Mouse (Mus musculus) heart, embryonic 12.5 days (tissue): ENCODE data around the gene Kat6b. TPM values are rescaled to one million over a fixed set of nuclear protein-coding genes. Genes with fewer than 3 reads are reported as not detected.

Source experiments
- ATAC-seq: fragments of 200-750 bp; cut with Nextera tagmentation; 2 replicates; pipeline ENCODE4 v1.8.0; 2017; ENCODE audit warnings: moderate TSS enrichment, moderate library complexity; ENCODE audit not compliant: insufficient number of reproducible peaks, low FRiP score
- H3K27ac ChIP-seq: fragments of 300-500 bp; sonication (generic); 2 replicates; pipeline ENCODE4 v1.5.1; 2016; ENCODE audit warnings: mild to moderate bottlenecking, moderate library complexity; ENCODE audit not compliant: poor library complexity, severe bottlenecking
- H3K27me3 ChIP-seq: fragments of 300-500 bp; sonication (generic); replicated peaks from 2 replicates; pipeline ENCODE4 v1.6.1; 2016; ENCODE audit warnings: mild to moderate bottlenecking, moderate library complexity
- H3K36me3 ChIP-seq: fragments of 300-500 bp; sonication (generic); 2 replicates; pipeline ENCODE4 v1.6.1; 2016; ENCODE audit warnings: mild to moderate bottlenecking, moderate library complexity
- H3K4me1 ChIP-seq: fragments of 300-500 bp; sonication (generic); replicated peaks from 2 replicates; pipeline ENCODE4 v1.6.1; 2016; ENCODE audit warnings: mild to moderate bottlenecking
- H3K4me2 ChIP-seq: fragments of 300-500 bp; sonication (generic); 2 replicates; pipeline ENCODE4 v1.6.1; 2016; ENCODE audit warnings: mild to moderate bottlenecking, moderate library complexity
- H3K4me3 ChIP-seq: fragments of 300-500 bp; sonication (generic); 2 replicates; pipeline ENCODE4 v1.5.1; 2016; ENCODE audit warnings: mild to moderate bottlenecking
- H3K9ac ChIP-seq: fragments of 300-500 bp; sonication (generic); 2 replicates; pipeline ENCODE4 v1.6.1; 2016; ENCODE audit warnings: mild to moderate bottlenecking, moderate library complexity
- H3K9me3 ChIP-seq: fragments of 300-500 bp; sonication (generic); replicated peaks from 2 replicates; pipeline ENCODE4 v1.6.1; 2016; ENCODE audit warnings: mild to moderate bottlenecking, moderate library complexity
- WGBS: fragments of 180-500 bp; shearing (Covaris S2); methylation state at CpG from one replicate; pipeline ENCODE4 v1.1.7; 2016; 5-methylcytosine and 5-hydroxymethylcytosine counted together
- polyA plus RNA-seq: library from polyadenylated mRNA; unstranded; fragments of >200 nt; fragmentation: Nextera tagmentation; extraction: Ambion mirVana; gene quantifications from 2 replicates; pipeline ENCODE4 v1.2.1, GENCODE M21; 2016

The Kat6b gene
- polyA plus RNA-seq, 1 experiment from 2014 or later, result 12.2 TPM

- H3K4me2 ChIP-seq, result peak overlapping the region; percentile 13; the same call in 1 of the 2 replicates
- 24% methylated on average over 3 of the region's 3 CpGs for WGBS
- H3K4me1 ChIP-seq, result peaks cover 62% of the 10 kb centered on the region
- H3K27me3 ChIP-seq, result no peaks in the 10 kb centered on the region
- H3K36me3 ChIP-seq, result no peaks in the 10 kb centered on the region
- no peak overlapping the region; the same call in none of the 2 replicates for H3K9ac ChIP-seq
- H3K4me3 ChIP-seq, result no peak overlapping the region
- no peak for ATAC-seq
- peak overlapping the region; percentile 82 for H3K27ac ChIP-seq
- H3K9me3 ChIP-seq, result no peaks in the 10 kb centered on the region
These were observed 42.7 kb downstream of the Kat6b start for GRCm38 (mm10) chr14:21523851-21524441.

- no peak overlapping the region for H3K4me3 ChIP-seq
- H3K36me3 ChIP-seq, result no peaks in the 10 kb centered on the region
- no peaks in the 10 kb centered on the region for H3K27me3 ChIP-seq
- no peaks in the 10 kb centered on the region for H3K9me3 ChIP-seq
- no peak overlapping the region for H3K4me2 ChIP-seq
- no peak overlapping the region for H3K9ac ChIP-seq
- H3K27ac ChIP-seq, result peak overlapping the region; percentile 0
- no peak for ATAC-seq
- H3K4me1 ChIP-seq, result peaks cover 47% of the 10 kb centered on the region
- WGBS, result 68% methylated on average over 4 of the region's 4 CpGs
These were observed 44.4 kb downstream of the Kat6b start for GRCm38 (mm10) chr14:21525674-21526073.

GRCm38 (mm10) chr14:21533566-21533965 lies 52.3 kb downstream of the Kat6b start:
- Histone ChIP-seq H3K27ac (no peak overlapping the region), H3K36me3 (0 out of 2 replicates have a peak, but pooled peaks cover 3% of the 10 kb centered on the region), H3K4me3 (no peak overlapping the region), H3K27me3 (no peaks in the 10 kb centered on the region), H3K4me1 (peaks cover 35% of the 10 kb centered on the region), H3K9ac (no peak overlapping the region), H3K9me3 (no peaks in the 10 kb centered on the region), H3K4me2 (no peak overlapping the region)
- no peak for ATAC-seq
- 72% methylated on average over 4 of the region's 4 CpGs for WGBS

GRCm38 (mm10) chr14:21534066-21534465 lies 52.8 kb downstream of the Kat6b start:
- H3K27me3 ChIP-seq, result no peaks in the 10 kb centered on the region
- H3K4me2 ChIP-seq, result no peak overlapping the region
- no peak overlapping the region for H3K27ac ChIP-seq
- peaks cover 35% of the 10 kb centered on the region for H3K4me1 ChIP-seq
- WGBS, result 54% methylated on average over 2 of the region's 2 CpGs
- H3K9ac ChIP-seq, result no peak overlapping the region
- ATAC-seq, result no peak
- 0 out of 2 replicates have a peak, but pooled peaks cover 3% of the 10 kb centered on the region for H3K36me3 ChIP-seq
- H3K4me3 ChIP-seq, result no peak overlapping the region
- no peaks in the 10 kb centered on the region for H3K9me3 ChIP-seq

GRCm38 (mm10) chr14:21534542-21535272 lies 53.5 kb downstream of the Kat6b start:
- Histone ChIP-seq H3K4me2 (no peak overlapping the region), H3K9me3 (no peaks in the 10 kb centered on the region), H3K9ac (no peak overlapping the region), H3K4me1 (peaks cover 35% of the 10 kb centered on the region), H3K36me3 (0 out of 2 replicates have a peak, but pooled peaks cover 3% of the 10 kb centered on the region), H3K27me3 (no peaks in the 10 kb centered on the region), H3K27ac (no peak overlapping the region), H3K4me3 (no peak overlapping the region)
- 83% methylated on average over 11 of the region's 11 CpGs for WGBS
- no peak for ATAC-seq

- no peak for ATAC-seq
- Histone ChIP-seq H3K27ac (peak overlapping the region; percentile 71), H3K9ac (no peak overlapping the region), H3K4me3 (no peak overlapping the region), H3K9me3 (0 out of 2 replicates have a peak, but pooled peaks cover 4% of the 10 kb centered on the region), H3K4me2 (peak overlapping the region; percentile 33; the same call in 1 of the 2 replicates), H3K4me1 (peaks cover 40% of the 10 kb centered on the region), H3K27me3 (no peaks in the 10 kb centered on the region), H3K36me3 (peaks cover 8% of the 10 kb centered on the region)
- WGBS, result 76% methylated on average over 11 of the region's 11 CpGs
These were observed 55.4 kb downstream of the Kat6b start for GRCm38 (mm10) chr14:21536485-21537181.

GRCm38 (mm10) chr14:21537838-21538237 lies 56.6 kb downstream of the Kat6b start:
- no peak for ATAC-seq
- Histone ChIP-seq H3K36me3 (peaks cover 16% of the 10 kb centered on the region), H3K27ac (peak overlapping the region; percentile 6; the same call in 1 of the 2 replicates), H3K9me3 (peaks cover 8% of the 10 kb centered on the region; the same call in 1 of the 2 replicates), H3K27me3 (no peaks in the 10 kb centered on the region), H3K4me1 (peaks cover 41% of the 10 kb centered on the region), H3K9ac (no peak overlapping the region), H3K4me3 (no peak overlapping the region), H3K4me2 (no peak overlapping the region)
- WGBS, result 71% methylated on average over 3 of the region's 3 CpGs

GRCm38 (mm10) chr14:21539731-21540130 lies 58.5 kb downstream of the Kat6b start:
- Histone ChIP-seq H3K27me3 (no peaks in the 10 kb centered on the region), H3K4me2 (no peak overlapping the region), H3K4me3 (no peak overlapping the region), H3K9ac (no peak overlapping the region), H3K9me3 (peaks cover 8% of the 10 kb centered on the region; the same call in 1 of the 2 replicates), H3K27ac (no peak overlapping the region), H3K4me1 (peaks cover 36% of the 10 kb centered on the region), H3K36me3 (peaks cover 14% of the 10 kb centered on the region)
- ATAC-seq, result no peak
- 83% methylated on average over 3 of the region's 3 CpGs for WGBS

GRCm38 (mm10) chr14:21540361-21540760 lies 59.1 kb downstream of the Kat6b start:
- H3K9me3 ChIP-seq, result peaks cover 8% of the 10 kb centered on the region; the same call in 1 of the 2 replicates
- H3K4me1 ChIP-seq, result peaks cover 40% of the 10 kb centered on the region
- no peak for ATAC-seq
- no peak overlapping the region for H3K4me2 ChIP-seq
- no peak overlapping the region for H3K27ac ChIP-seq
- peaks cover 13% of the 10 kb centered on the region for H3K36me3 ChIP-seq
- 45% methylated on average over 3 of the region's 3 CpGs for WGBS
- no peaks in the 10 kb centered on the region for H3K27me3 ChIP-seq
- no peak overlapping the region for H3K9ac ChIP-seq
- H3K4me3 ChIP-seq, result no peak overlapping the region

- peaks cover 13% of the 10 kb centered on the region for H3K36me3 ChIP-seq
- peaks cover 53% of the 10 kb centered on the region for H3K4me1 ChIP-seq
- 76% methylated on average over 4 of the region's 4 CpGs for WGBS
- ATAC-seq, result no peak
- H3K9ac ChIP-seq, result no peak overlapping the region
- no peak overlapping the region for H3K27ac ChIP-seq
- H3K4me2 ChIP-seq, result no peak overlapping the region
- H3K27me3 ChIP-seq, result no peaks in the 10 kb centered on the region
- H3K9me3 ChIP-seq, result peaks cover 8% of the 10 kb centered on the region; the same call in 1 of the 2 replicates
- no peak overlapping the region for H3K4me3 ChIP-seq
These were observed 64.3 kb downstream of the Kat6b start for GRCm38 (mm10) chr14:21545529-21545928.

- no peak for ATAC-seq
- no peak overlapping the region for H3K27ac ChIP-seq
- no peak overlapping the region for H3K4me2 ChIP-seq
- peaks cover 51% of the 10 kb centered on the region for H3K4me1 ChIP-seq
- no peak overlapping the region for H3K4me3 ChIP-seq
- H3K9me3 ChIP-seq, result peaks cover 5% of the 10 kb centered on the region; the same call in 1 of the 2 replicates
- 79% methylated on average over 3 of the region's 3 CpGs for WGBS
- H3K36me3 ChIP-seq, result peaks cover 10% of the 10 kb centered on the region
- no peaks in the 10 kb centered on the region for H3K27me3 ChIP-seq
- no peak overlapping the region for H3K9ac ChIP-seq
These were observed 65.1 kb downstream of the Kat6b start for GRCm38 (mm10) chr14:21546351-21546750.
